Mouse (Mus musculus): ENCODE measurements around the gene Gm49352.
"Not testable (repeated sequence)": the region's sequence is repeated elsewhere in the genome, so short reads cannot be mapped to it uniquely, and the experiment has no call there.

Gene Gm49352

GRCm38 (mm10) chr13:61568074-61568473 is at the start of gene Gm49352:
TSS of gene Gm49352 (minus strand) at chr13:61568174.
- DNase-seq (ENCODE audit: low read depth) = not testable (repeated sequence)

DNA sequence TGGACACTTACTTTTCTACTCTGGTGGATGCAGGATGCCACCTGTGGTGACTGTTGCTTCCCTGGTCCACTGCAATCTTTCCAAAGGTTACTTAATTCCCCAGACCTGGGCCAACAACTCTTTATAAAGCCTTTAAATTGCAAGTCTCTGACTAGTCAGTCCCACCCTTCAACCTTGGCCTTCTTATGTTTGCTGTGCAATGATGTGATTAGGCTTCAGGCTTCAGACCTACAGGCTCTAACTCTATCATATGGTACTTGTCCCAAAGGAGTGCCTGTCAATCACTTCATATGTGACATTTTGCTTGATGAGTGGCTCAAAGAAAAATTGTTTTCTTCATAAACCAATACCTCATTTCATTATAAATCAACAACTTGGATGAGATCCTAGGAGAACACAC is 2.1 kb upstream of the Gm49352 start, which contains the start of gene Cts3:
Cts3 (minus strand) TSS at position 101 of the 400 bp plus-strand sequence.
- no peak for DNase-seq (ENCODE audit: low read depth)

DNA sequence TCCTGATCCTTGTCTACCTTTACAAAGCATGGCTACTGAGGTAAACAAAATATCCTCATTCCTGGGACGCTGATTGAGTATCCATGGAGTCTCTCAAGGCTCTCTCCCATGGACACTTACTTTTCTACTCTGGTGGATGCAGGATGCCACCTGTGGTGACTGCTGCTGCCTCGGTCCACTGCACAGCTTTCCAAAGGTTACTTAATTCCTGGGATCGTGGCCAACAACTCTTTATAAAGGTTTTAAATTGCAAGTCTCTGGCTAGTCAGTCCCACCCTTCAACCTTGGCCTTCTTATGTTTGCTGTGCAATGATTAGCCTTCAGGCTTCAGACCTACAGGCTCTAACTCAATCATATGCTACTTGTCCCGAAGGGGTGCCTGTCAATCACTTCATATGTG is 26.3 kb downstream of the Gm49352 start, which contains the start of gene Ctsm:
Ctsm (minus strand) TSS at position 209 of the 400 bp plus-strand sequence.
- no peak for DNase-seq (ENCODE audit: low read depth)

Data from induced T-regulatory cell, adult 2 months (primary cell).